Mouse (Mus musculus): ENCODE data around the gene Mypn. TPM values are rescaled to one million over a fixed set of nuclear protein-coding genes. Genes with fewer than 3 reads are reported as not detected.

Mypn gene
- total RNA-seq, 2 experiments from 2014 or later, result 3.0 to 3.2 TPM

- Histone ChIP-seq H3K27ac (no peak overlapping the region), H3K4me3 (no peak overlapping the region)
- peak; percentile 67 to 71 for DNase-seq (ENCODE audit: extremely low spot score in 1 of 2, low spot score in 2 of 2)
- peak; percentile 83 for TF ChIP-seq CTCF (IDR thresholded peaks at IDR 0.05)
- intact Hi-C loops (cut with DNase I), result loop anchor here (1.0 to 2.0 kb wide), 2 partner anchors 156 to 223 kb away; no protein-coding TSS in a partner anchor
These were observed 50.2 kb downstream of the Mypn start for GRCm38 (mm10) chr10:63153563-63153962.

- Histone ChIP-seq H3K27ac (no peak overlapping the region), H3K4me3 (no peak overlapping the region)
- intact Hi-C loops (cut with DNase I), result loop anchor here (2.0 kb wide), 1 partner anchor 224 kb away; no protein-coding TSS in a partner anchor
- DNase-seq (ENCODE audit: extremely low spot score in 1 of 2, low spot score in 2 of 2), result no peak
- peak; percentile 25 for TF ChIP-seq CTCF (IDR thresholded peaks at IDR 0.05)
These were observed 51.4 kb downstream of the Mypn start for GRCm38 (mm10) chr10:63152358-63152757.

DNA sequence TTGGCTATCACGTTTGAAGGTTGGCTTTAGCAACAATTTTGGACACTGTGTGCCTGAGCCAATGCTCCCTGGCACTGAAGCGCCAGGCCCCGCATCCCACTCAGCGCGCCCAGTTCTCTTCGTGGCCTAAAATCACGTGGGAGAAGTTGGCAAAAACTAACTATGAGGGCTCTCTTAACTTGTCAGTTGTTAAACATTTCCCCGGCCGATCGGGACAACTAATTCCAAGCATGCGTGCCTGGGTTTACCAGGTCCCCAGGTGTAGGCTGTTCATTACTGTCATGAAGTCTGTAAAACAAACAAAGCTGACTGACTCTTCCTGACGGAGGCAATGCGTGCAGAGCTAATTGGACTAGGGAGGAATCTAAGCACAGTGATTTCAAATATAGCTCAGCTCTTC lies 61.1 kb downstream of the Mypn start:
- no peak overlapping the region for H3K27ac ChIP-seq

DNA sequence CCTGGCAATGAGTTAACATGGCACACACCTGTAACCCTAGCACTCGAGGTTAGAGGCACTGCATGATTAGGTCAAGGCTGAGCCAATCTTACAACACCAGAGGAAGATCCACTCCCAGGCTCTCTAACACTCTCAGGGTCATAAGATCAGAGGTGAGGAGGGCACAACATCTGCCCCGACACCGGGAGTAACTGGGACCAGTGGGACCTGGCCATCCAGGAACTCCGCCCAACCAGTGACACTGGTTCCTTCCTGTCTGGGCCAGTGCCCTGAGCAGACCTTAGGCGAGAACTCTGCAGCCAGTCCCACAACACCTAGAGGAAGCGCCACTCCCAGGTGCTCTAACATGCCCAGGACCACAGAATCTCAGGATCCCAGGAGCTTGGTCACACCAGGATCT lies 67.3 kb downstream of the Mypn start:
- H3K27ac ChIP-seq, result no peak overlapping the region
- TF ChIP-seq CTCF (IDR thresholded peaks at IDR 0.05), result no peak
- no peak for DNase-seq (ENCODE audit: extremely low spot score in 1 of 2, low spot score in 2 of 2)
- intact Hi-C loops (cut with DNase I), result no loop called here
- H3K4me3 ChIP-seq, result no peak overlapping the region

More for the DNA sequence above, 61.1 kb downstream of the Mypn start:
- no peak for DNase-seq (ENCODE audit: extremely low spot score in 1 of 2, low spot score in 2 of 2)
- TF ChIP-seq CTCF (IDR thresholded peaks at IDR 0.05), result no peak
- H3K4me3 ChIP-seq, result no peak overlapping the region
- intact Hi-C loops (cut with DNase I), result no loop called here

GRCm38 (mm10) chr10:63135680-63136079 lies 68.1 kb downstream of the Mypn start:
- DNase-seq (ENCODE audit: extremely low spot score in 1 of 2, low spot score in 2 of 2), result no peak
- no peak overlapping the region for H3K4me3 ChIP-seq
- H3K27ac ChIP-seq, result no peak overlapping the region
- peak; percentile 19 for TF ChIP-seq CTCF (IDR thresholded peaks at IDR 0.05)
- intact Hi-C loops (cut with DNase I), result no loop called here

DNA sequence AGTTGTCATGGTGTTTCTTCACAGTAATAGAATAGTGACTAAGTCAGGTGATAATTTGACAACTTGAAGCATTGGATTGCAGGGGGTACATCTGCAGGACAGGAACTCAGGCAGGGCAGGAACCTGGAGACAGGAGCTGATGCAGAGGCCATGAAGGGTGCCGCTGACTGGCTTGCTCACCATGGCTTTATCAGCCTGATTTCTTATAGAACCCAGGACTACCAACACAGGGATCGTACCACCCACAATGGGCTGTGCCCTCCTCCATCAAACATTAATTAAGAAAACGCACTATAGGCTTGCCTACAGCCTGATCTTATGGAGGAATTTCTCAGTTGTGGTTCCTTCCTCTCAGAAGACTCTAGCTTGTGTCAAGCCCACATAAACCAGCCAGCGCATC lies 70.4 kb downstream of the Mypn start:
- TF ChIP-seq CTCF (IDR thresholded peaks at IDR 0.05), result no peak
- no peak overlapping the region for H3K4me3 ChIP-seq
- intact Hi-C loops (cut with DNase I), result no loop called here
- no peak overlapping the region for H3K27ac ChIP-seq
- DNase-seq (ENCODE audit: extremely low spot score in 1 of 2, low spot score in 2 of 2), result no peak

- Histone ChIP-seq H3K27ac (no peak overlapping the region), H3K4me3 (no peak overlapping the region)
- no peak for DNase-seq (ENCODE audit: extremely low spot score in 1 of 2, low spot score in 2 of 2)
- TF ChIP-seq CTCF (IDR thresholded peaks at IDR 0.05), result no peak
- intact Hi-C loops (cut with DNase I), result no loop called here
These were observed 71.4 kb downstream of the Mypn start for GRCm38 (mm10) chr10:63132356-63132755.

DNA sequence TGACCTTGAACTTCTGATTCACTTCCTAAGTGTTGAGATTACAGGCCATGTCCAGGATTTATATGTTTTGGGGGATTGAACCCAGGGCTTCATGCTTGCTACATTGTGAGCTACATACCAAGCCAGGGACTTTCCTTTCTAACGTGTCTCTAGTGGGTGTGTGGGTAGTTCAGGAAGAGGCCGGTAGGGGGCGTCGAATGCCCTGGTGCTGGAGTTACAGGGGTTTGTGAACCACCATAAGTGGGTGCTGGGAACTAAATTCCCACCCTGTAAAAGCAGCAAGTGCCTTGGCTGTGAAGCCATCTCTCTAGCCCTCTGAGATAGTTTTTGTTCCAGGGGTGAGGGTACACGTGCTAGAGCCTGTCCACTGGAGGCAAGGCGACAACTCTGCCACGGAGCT lies 73.3 kb downstream of the Mypn start:
- no peak for DNase-seq (ENCODE audit: extremely low spot score in 1 of 2, low spot score in 2 of 2)
- intact Hi-C loops (cut with DNase I), result no loop called here
- Histone ChIP-seq H3K4me3 (no peak overlapping the region), H3K27ac (no peak overlapping the region)
- peak; percentile 3; the same call in 1 of the 2 replicates for TF ChIP-seq CTCF (IDR thresholded peaks at IDR 0.05)

DNA sequence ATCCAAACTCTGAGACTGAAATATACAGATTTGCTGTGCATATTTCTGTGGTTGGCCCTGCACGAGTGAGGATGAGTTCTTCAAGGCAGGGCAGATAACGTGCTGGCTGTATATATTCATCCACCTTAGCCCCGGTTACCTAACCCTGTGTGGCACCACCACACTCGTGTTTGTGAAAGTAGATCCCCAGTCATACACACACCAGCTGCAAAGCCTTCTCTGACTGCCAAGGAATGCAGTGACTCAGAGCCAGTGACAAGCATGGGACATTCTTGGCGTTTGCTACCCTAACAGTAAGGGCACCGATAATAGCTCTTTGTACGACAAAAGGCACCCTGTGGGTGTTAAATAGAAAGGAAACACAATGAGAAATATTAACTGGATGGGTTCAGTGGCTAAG lies 75.5 kb downstream of the Mypn start:
- Histone ChIP-seq H3K4me3 (no peak overlapping the region), H3K27ac (peak overlapping the region; percentile 66; the same call in 1 of the 2 replicates)
- TF ChIP-seq CTCF (IDR thresholded peaks at IDR 0.05), result no peak
- peak in 1 of 2 experiments; percentile 32 for DNase-seq (ENCODE audit: extremely low spot score in 1 of 2, low spot score in 2 of 2)
- intact Hi-C loops (cut with DNase I), result loop anchor here (2.0 kb wide), 1 partner anchor 29 kb away; no protein-coding TSS in a partner anchor

GRCm38 (mm10) chr10:63127156-63127555 lies 76.6 kb downstream of the Mypn start:
- DNase-seq (ENCODE audit: extremely low spot score in 1 of 2, low spot score in 2 of 2), result no peak
- intact Hi-C loops (cut with DNase I), result no loop called here
- H3K4me3 ChIP-seq, result no peak overlapping the region
- no peak for TF ChIP-seq CTCF (IDR thresholded peaks at IDR 0.05)
- no peak overlapping the region for H3K27ac ChIP-seq

- no peak for DNase-seq (ENCODE audit: extremely low spot score in 1 of 2, low spot score in 2 of 2)
- Histone ChIP-seq H3K4me3 (no peak overlapping the region), H3K27ac (no peak overlapping the region)
- intact Hi-C loops (cut with DNase I), result no loop called here
- TF ChIP-seq CTCF (IDR thresholded peaks at IDR 0.05), result no peak; the same call in 1 of the 2 replicates
These were observed 77.6 kb downstream of the Mypn start for GRCm38 (mm10) chr10:63126116-63126515.

DNA sequence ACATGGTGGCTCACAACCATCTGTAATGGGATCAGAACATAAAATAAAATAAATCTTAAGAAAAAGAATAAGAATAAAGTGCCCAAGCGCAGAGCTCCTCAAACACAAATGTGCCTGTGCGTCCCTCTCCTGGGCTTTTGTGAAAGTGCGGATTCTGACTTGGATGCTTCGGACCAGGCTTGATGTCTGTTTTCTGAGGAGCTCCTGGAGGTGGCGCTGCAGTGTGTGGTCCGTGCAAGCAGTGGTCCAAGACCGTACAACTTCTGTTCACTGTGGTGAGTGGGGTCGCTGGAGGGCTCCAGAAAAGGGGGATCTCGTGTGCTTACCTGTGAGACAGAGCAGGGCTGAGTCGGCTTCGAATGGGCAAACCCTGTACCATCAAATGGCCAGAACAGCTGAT lies 78.4 kb downstream of the Mypn start:
- TF ChIP-seq CTCF (IDR thresholded peaks at IDR 0.05), result peak; percentile 30
- H3K27ac ChIP-seq, result no peak overlapping the region
- DNase-seq (ENCODE audit: extremely low spot score in 1 of 2, low spot score in 2 of 2), result no peak
- intact Hi-C loops (cut with DNase I), result no loop called here
- H3K4me3 ChIP-seq, result no peak overlapping the region

- intact Hi-C loops (cut with DNase I), result no loop called here
- TF ChIP-seq CTCF (IDR thresholded peaks at IDR 0.05), result no peak
- no peak for DNase-seq (ENCODE audit: extremely low spot score in 1 of 2, low spot score in 2 of 2)
- Histone ChIP-seq H3K27ac (no peak overlapping the region), H3K4me3 (no peak overlapping the region)
These were observed 79.7 kb downstream of the Mypn start for GRCm38 (mm10) chr10:63124016-63124415.
